Mouse (Mus musculus) heart, adult 2 months (tissue): ENCODE results near the gene Nptxr. TPM values are rescaled to one million over a fixed set of nuclear protein-coding genes. Genes with fewer than 3 reads are reported as not detected.

Source experiments
- DNase-seq, 2 experiments: peaks; one replicate each; pipeline ENCODE4 v3.0.0; 2021
- H3K27ac ChIP-seq: fragments of 200-600 bp; 2 replicates; pipeline ENCODE4 v1.8.1; 2022
- H3K27me3 ChIP-seq: fragments of 200-500 bp; 2 replicates; pipeline ENCODE4 v1.6.1; 2012; ENCODE audit warnings: mild to moderate bottlenecking, low read length, inconsistent platforms, mixed read lengths; ENCODE audit not compliant: control insufficient read depth, insufficient read depth
- H3K36me3 ChIP-seq: fragments of 200-500 bp; 2 replicates; pipeline ENCODE4 v1.6.1; 2012; ENCODE audit warnings: low read length, inconsistent platforms; ENCODE audit not compliant: control insufficient read depth, insufficient read depth
- H3K4me1 ChIP-seq: fragments of 200-500 bp; 2 replicates; pipeline ENCODE4 v1.6.1; 2011; ENCODE audit warnings: low read length; ENCODE audit not compliant: control insufficient read depth, insufficient read depth
- H3K4me3 ChIP-seq: fragments of 200-600 bp; 2 replicates; pipeline ENCODE4 v1.8.1; 2022
- H3K79me2 ChIP-seq: fragments of 200-500 bp; replicated peaks from 2 replicates; pipeline ENCODE4 v1.6.1; 2012; ENCODE audit warnings: mild to moderate bottlenecking, inconsistent platforms, low read length, moderate library complexity, mixed read lengths; ENCODE audit not compliant: control insufficient read depth, insufficient read depth
- H3K9ac ChIP-seq: fragments of 200-500 bp; 2 replicates; pipeline ENCODE4 v1.6.1; 2012; ENCODE audit warnings: low read depth, mild to moderate bottlenecking, control low read depth, inconsistent platforms, low read length, mixed read lengths
- CTCF ChIP-seq: fragments of 200-600 bp; IDR thresholded peaks from 2 replicates; pipeline ENCODE4 v1.8.1; 2022; ENCODE audit warnings: antibody characterized with exemption, mild to moderate bottlenecking, moderate library complexity
- EP300 ChIP-seq: fragments of 200-500 bp; IDR thresholded peaks from 2 replicates; pipeline ENCODE4 v1.6.1; 2011; ENCODE audit warnings: low read depth, low read length, control low read depth; ENCODE audit not compliant: insufficient read depth
- POLR2A ChIP-seq: fragments of 200-500 bp; IDR thresholded peaks from 2 replicates; pipeline ENCODE4 v1.6.1; 2011; ENCODE audit warnings: mild to moderate bottlenecking, low read depth, low read length, control low read depth; ENCODE audit not compliant: insufficient read depth
- WGBS: fragments of 180-500 bp; shearing (Covaris S2); methylation state at CpG from one replicate; pipeline ENCODE4 v1.1.7; 2018; 5-methylcytosine and 5-hydroxymethylcytosine counted together
- intact Hi-C: fragments of 180-260 bp; cut with DNase I; formaldehyde crosslinking; loops from one replicate; pipeline ENCODE4 v1.15.1; 2025
- polyA plus RNA-seq: library from polyadenylated mRNA; depleted of rRNA; stranded (reverse); fragments of >200 nt; gene quantifications from 2 replicates; pipeline ENCODE4 v1.2.3, GENCODE M21; 2012
- total RNA-seq, 2 experiments: library from RNA; stranded (reverse); gene quantifications; 2 replicates each; pipeline ENCODE4 v1.2.3; 2021

The Nptxr gene
- total and polyA plus RNA-seq, 3 experiments, result 1.5 to 1.7 (median 1.6) TPM

DNA sequence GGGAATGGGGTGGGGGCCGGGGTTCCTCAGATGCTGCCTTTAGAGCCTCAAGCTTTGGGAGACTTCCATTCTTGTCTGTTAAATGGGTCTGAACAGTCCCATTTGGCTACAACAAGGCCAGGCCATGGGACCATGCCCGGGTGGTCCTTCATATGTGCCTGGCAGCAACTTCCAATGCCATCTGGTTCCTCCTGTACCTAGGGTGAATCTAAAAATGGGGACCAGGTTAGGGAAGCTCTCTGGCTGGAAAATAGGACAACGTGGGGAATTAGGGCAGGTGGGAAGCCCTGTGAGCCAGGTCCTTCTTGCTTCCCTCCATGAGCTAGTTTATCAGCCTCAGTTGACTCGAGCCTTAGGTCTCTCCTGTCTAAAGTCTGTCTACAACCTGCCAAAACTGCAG lies 6.4 kb upstream of the Nptxr start:
- Histone ChIP-seq H3K36me3 (no peaks in the 10 kb centered on the region), H3K27me3 (no peaks in the 10 kb centered on the region), H3K27ac (no peak overlapping the region), H3K4me1 (no peaks in the 10 kb centered on the region), H3K4me3 (no peak overlapping the region), H3K79me2 (no peaks in the 10 kb centered on the region), H3K9ac (no peak overlapping the region)
- WGBS, result 68% methylated on average over 4 of the region's 4 CpGs
- TF ChIP-seq CTCF (no peak), POLR2A (no peak), EP300 (no peak)
- intact Hi-C loops, result no loop called here
- DNase-seq, result no peak

DNA sequence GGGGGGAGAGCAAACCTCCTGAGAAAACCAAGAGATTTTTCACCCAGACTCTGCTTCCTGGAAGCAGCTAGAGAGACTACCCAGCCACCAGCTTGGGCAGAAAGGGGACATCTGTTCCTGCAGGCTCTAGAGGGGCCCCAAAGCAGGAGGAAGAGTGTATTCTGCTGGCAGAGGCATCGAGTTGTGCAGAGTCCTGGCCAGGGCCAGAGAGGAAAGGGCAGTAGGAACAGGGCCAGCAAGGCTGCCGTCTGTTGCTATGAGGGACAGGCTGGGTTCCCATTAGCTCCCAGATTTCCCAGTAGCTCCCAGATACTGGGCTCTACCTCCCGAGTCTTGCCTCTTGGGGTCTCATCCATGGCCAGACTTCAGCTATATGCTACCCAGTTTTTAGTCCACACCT lies 5.5 kb upstream of the Nptxr start:
- Histone ChIP-seq H3K27me3 (no peaks in the 10 kb centered on the region), H3K4me1 (no peaks in the 10 kb centered on the region), H3K79me2 (no peaks in the 10 kb centered on the region), H3K9ac (no peak overlapping the region), H3K4me3 (no peak overlapping the region), H3K27ac (no peak overlapping the region), H3K36me3 (no peaks in the 10 kb centered on the region)
- intact Hi-C loops, result no loop called here
- no peak for DNase-seq
- TF ChIP-seq EP300, result no peak
- no peak for TF ChIP-seq POLR2A
- no peak for TF ChIP-seq CTCF
- WGBS, result 45% methylated on average over 3 of the region's 3 CpGs

DNA sequence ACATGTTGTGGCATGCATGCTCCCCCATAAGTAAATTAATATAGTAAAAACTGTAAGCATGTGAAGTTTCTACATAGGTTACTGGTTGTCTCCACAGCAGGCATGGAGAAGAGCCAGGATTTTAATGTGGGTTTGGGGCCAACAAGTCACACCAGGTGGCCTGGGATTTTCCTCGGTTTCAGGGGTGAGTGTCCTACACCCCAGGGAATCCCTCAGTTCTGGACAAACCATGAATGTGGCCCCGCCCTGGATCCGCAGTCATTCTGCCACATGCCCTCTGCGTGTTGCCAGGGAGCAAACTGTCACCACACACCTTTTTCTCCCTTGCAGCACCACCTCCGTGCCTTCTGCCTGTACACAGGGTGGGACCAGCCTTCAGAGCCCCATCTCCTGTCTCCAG lies 4.1 kb upstream of the Nptxr start:
- 0 out of 2 replicates have a peak, but pooled peaks cover under 1% of the 10 kb centered on the region for H3K4me1 ChIP-seq
- 57% methylated on average over 5 of the region's 5 CpGs for WGBS
- no peak overlapping the region for H3K4me3 ChIP-seq
- H3K79me2 ChIP-seq, result no peaks in the 10 kb centered on the region
- TF ChIP-seq EP300, result no peak
- no peak for TF ChIP-seq CTCF
- no peak for TF ChIP-seq POLR2A
- H3K27me3 ChIP-seq, result peaks cover under 1% of the 10 kb centered on the region; the same call in 1 of the 2 replicates
- H3K27ac ChIP-seq, result no peak overlapping the region
- no peak for DNase-seq
- H3K36me3 ChIP-seq, result no peaks in the 10 kb centered on the region
- no peak overlapping the region for H3K9ac ChIP-seq
- intact Hi-C loops, result loop anchor here (5.0 kb wide), 1 partner anchor 56 kb away; no protein-coding TSS in a partner anchor

DNA sequence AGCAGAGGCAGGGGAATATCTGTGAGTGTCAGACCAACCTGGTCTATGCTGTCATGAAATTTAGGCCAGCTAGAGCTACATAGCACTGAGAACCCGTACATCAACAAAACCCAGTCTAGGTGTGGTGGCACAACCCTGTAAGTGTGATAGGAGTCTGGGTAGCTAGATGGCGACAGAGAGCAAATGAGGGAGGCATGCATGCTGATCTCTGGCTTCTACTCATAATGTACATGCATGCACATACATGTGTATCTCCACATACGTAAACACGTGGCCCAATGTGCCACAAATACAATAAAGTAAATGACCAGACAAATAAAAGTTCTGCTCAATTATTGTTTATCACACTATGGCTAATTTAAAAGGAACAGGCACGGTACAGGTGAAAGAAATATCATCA lies 3.5 kb upstream of the Nptxr start:
- Histone ChIP-seq H3K27ac (no peak overlapping the region), H3K36me3 (no peaks in the 10 kb centered on the region), H3K4me3 (no peak overlapping the region), H3K4me1 (0 out of 2 replicates have a peak, but pooled peaks cover 2% of the 10 kb centered on the region), H3K27me3 (peaks cover 3% of the 10 kb centered on the region; the same call in 1 of the 2 replicates), H3K79me2 (no peaks in the 10 kb centered on the region), H3K9ac (no peak overlapping the region)
- intact Hi-C loops, result loop anchor here (5.0 kb wide), 1 partner anchor 56 kb away; no protein-coding TSS in a partner anchor
- DNase-seq, result peak in 1 of 2 experiments; percentile 26
- WGBS, result 25% methylated on average over 5 of the region's 5 CpGs
- TF ChIP-seq POLR2A, result no peak
- TF ChIP-seq CTCF, result peak; percentile 88

DNA sequence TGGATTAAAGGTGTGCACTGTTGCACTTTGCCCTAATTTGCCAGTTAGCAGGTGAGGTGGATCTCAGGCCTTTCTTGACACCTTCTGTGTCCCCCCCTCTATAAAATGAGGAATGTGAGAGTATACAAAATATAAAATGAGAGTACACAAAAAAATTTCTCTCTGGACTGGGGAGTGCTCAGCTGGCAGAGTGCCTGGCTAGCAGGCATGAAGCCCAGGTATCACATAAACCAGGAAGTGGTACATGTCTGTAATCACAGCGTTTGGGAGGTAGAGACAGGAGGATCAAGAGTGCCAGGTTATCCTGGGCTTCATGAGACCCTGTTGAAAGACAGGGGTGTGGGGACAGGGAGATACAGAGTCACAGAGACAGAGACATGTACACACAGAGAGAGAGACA lies 2.5 kb upstream of the Nptxr start:
- intact Hi-C loops, result loop anchor here (5.0 kb wide), 1 partner anchor 55 kb away; no protein-coding TSS in a partner anchor
- no peak overlapping the region for H3K4me3 ChIP-seq
- no peak for DNase-seq
- no peak overlapping the region for H3K27ac ChIP-seq
- H3K36me3 ChIP-seq, result no peaks in the 10 kb centered on the region
- H3K79me2 ChIP-seq, result no peaks in the 10 kb centered on the region
- no peak for TF ChIP-seq EP300
- 0 out of 2 replicates have a peak, but pooled peaks cover 2% of the 10 kb centered on the region for H3K4me1 ChIP-seq
- WGBS, result 25% methylated on average over 1 of the region's 1 CpGs
- H3K27me3 ChIP-seq, result peaks cover 3% of the 10 kb centered on the region; the same call in 1 of the 2 replicates
- no peak overlapping the region for H3K9ac ChIP-seq

DNA sequence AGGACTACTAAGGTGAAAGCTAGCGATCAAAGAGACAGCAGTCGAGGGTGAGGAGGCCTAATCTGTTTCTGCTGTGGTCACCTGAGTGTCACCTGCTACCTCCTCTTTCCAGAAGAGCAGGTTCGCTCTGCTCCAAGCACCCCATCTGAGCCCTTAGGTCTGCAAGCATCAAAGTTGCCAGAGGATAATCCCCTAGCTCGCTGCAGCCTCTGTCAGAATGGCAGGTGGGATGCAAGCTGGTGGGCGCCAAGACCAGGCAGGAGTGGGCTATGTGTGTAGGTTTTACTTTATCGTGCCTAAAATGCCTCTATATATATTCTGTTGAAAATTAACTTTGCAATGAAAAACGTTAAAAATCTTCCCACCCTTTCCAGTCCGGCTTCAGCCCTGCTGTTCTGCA lies 680 bp upstream of the Nptxr start:
- Histone ChIP-seq H3K4me1 (0 out of 2 replicates have a peak, but pooled peaks cover 2% of the 10 kb centered on the region), H3K4me3 (no peak overlapping the region), H3K27me3 (peaks cover 3% of the 10 kb centered on the region; the same call in 1 of the 2 replicates), H3K36me3 (no peaks in the 10 kb centered on the region), H3K79me2 (no peaks in the 10 kb centered on the region), H3K9ac (no peak overlapping the region), H3K27ac (no peak overlapping the region)
- DNase-seq, result no peak
- intact Hi-C loops, result loop anchor here (5.0 kb wide), 1 partner anchor 53 kb away; no protein-coding TSS in a partner anchor
- WGBS, result 42% methylated on average over 8 of the region's 8 CpGs
- TF ChIP-seq POLR2A, result no peak
- TF ChIP-seq CTCF, result no peak
- TF ChIP-seq EP300, result no peak
